Mouse (Mus musculus) MEL (cell line): ENCODE results near the gene Fam3a. TPM values are rescaled to one million over a fixed set of nuclear protein-coding genes. Genes with fewer than 3 reads are reported as not detected.

ENCODE experiments used
- DNase-seq: peaks from one replicate; pipeline ENCODE4 v3.0.0; 2011; ENCODE audit warnings: low read depth, low spot score
- H3K27ac ChIP-seq: 2 replicates; pipeline ENCODE4 v1.5.1; 2012; ENCODE audit warnings: low read depth, mild to moderate bottlenecking, control low read depth, low read length, moderate library complexity; ENCODE audit not compliant: control insufficient read depth
- H3K27me3 ChIP-seq, 2 experiments: fragments of 150-350 bp in 1 of 2; sonication (generic) in 1 of 2; 2 replicates each; pipeline ENCODE4 v1.6.1; 2012; ENCODE audit warnings: low read length in 2 of 2, mild to moderate bottlenecking in 2 of 2, improper control_type of control experiment in 1 of 2, moderate library complexity in 1 of 2; ENCODE audit not compliant: insufficient read depth in 2 of 2, control insufficient read depth in 1 of 2
- H3K36me3 ChIP-seq, 2 experiments: 2 replicates each; pipeline ENCODE4 v1.6.1; 2012 to 2014; ENCODE audit warnings: low read length in 2 of 2, improper control_type of control experiment in 1 of 2, inconsistent platforms in 1 of 2, mild to moderate bottlenecking in 1 of 2; ENCODE audit not compliant: insufficient read depth in 2 of 2, control insufficient read depth in 1 of 2
- H3K4me1 ChIP-seq, 2 experiments: fragments of 150-350 bp in 1 of 2; sonication (generic) in 1 of 2; 2 replicates each; pipeline ENCODE4 v1.6.1; 2012; ENCODE audit warnings: low read length in 2 of 2, improper control_type of control experiment in 1 of 2, mild to moderate bottlenecking in 1 of 2; ENCODE audit not compliant: insufficient read depth in 2 of 2, control insufficient read depth in 1 of 2
- H3K4me3 ChIP-seq, 2 experiments: fragments of 150-350 bp in 1 of 2; sonication (generic) in 1 of 2; 2 replicates each; pipeline ENCODE4 v1.5.1; 2012; ENCODE audit warnings: low read depth in 2 of 2, low read length in 2 of 2, mild to moderate bottlenecking in 2 of 2, moderate library complexity in 2 of 2, control low read depth in 1 of 2, improper control_type of control experiment in 1 of 2; ENCODE audit not compliant: control insufficient read depth in 1 of 2, insufficient read depth in 1 of 2
- H3K79me2 ChIP-seq: 2 replicates; pipeline ENCODE4 v1.6.1; 2012; ENCODE audit warnings: mild to moderate bottlenecking, low read length, moderate library complexity; ENCODE audit not compliant: control insufficient read depth, poor library complexity, insufficient read depth
- H3K9ac ChIP-seq: 2 replicates; pipeline ENCODE4 v1.6.1; 2012; ENCODE audit warnings: low read depth, mild to moderate bottlenecking, control low read depth, low read length, moderate library complexity; ENCODE audit not compliant: control insufficient read depth, poor library complexity, severe bottlenecking
- H3K9me3 ChIP-seq: fragments of 150-350 bp; sonication (generic); replicated peaks from 2 replicates; pipeline ENCODE4 v1.6.1; 2012; ENCODE audit warnings: mild to moderate bottlenecking, low read length, improper control_type of control experiment, moderate library complexity; ENCODE audit not compliant: insufficient read depth
- BHLHE40 ChIP-seq: IDR thresholded peaks from 2 replicates; pipeline ENCODE4 v1.6.1; 2012; ENCODE audit warnings: low read depth, mild to moderate bottlenecking, inconsistent platforms, low read length, improper control_type of control experiment, borderline replicate concordance
- E2F4 ChIP-seq: IDR thresholded peaks from 2 replicates; pipeline ENCODE4 v1.6.1; 2011; ENCODE audit warnings: low read depth, low read length, improper control_type of control experiment, borderline replicate concordance
- ELF1 ChIP-seq: IDR thresholded peaks from 2 replicates; pipeline ENCODE4 v1.6.1; 2014; ENCODE audit warnings: low read depth, mild to moderate bottlenecking, inconsistent platforms, low read length, improper control_type of control experiment, moderate library complexity
- EP300 ChIP-seq, 2 experiments: IDR thresholded peaks; 2 replicates each; pipeline ENCODE4 v1.6.1; 2011; ENCODE audit warnings: improper control_type of control experiment in 2 of 2, low read length in 2 of 2, low read depth in 1 of 2, mild to moderate bottlenecking in 1 of 2
- ETS1 ChIP-seq: IDR thresholded peaks from 2 replicates; pipeline ENCODE4 v1.6.1; 2012; ENCODE audit warnings: low read depth, mild to moderate bottlenecking, inconsistent platforms, low read length, improper control_type of control experiment, moderate library complexity
- GATA1 ChIP-seq: IDR thresholded peaks from 2 replicates; pipeline ENCODE4 v1.6.1; 2011; ENCODE audit warnings: low read depth, low read length, improper control_type of control experiment
- HCFC1 ChIP-seq: IDR thresholded peaks from 2 replicates; pipeline ENCODE4 v1.6.1; 2012; ENCODE audit warnings: low read depth, mild to moderate bottlenecking, inconsistent platforms, low read length, improper control_type of control experiment, moderate library complexity
- JUND ChIP-seq: IDR thresholded peaks from 2 replicates; pipeline ENCODE4 v1.6.1; 2011; ENCODE audit warnings: low read depth, mild to moderate bottlenecking, improper control_type of control experiment, low read length
- MAFK ChIP-seq: IDR thresholded peaks from 2 replicates; pipeline ENCODE4 v1.6.1; 2011; ENCODE audit warnings: low read depth, mild to moderate bottlenecking, low read length, improper control_type of control experiment, borderline replicate concordance
- MAX ChIP-seq: IDR thresholded peaks from 2 replicates; pipeline ENCODE4 v1.6.1; 2011; ENCODE audit warnings: low read length, improper control_type of control experiment
- MAZ ChIP-seq: IDR thresholded peaks from 2 replicates; pipeline ENCODE4 v1.6.1; 2012; ENCODE audit warnings: low read depth, mild to moderate bottlenecking, inconsistent platforms, low read length, improper control_type of control experiment
- MEF2A ChIP-seq: IDR thresholded peaks from 2 replicates; pipeline ENCODE4 v1.6.1; 2014; ENCODE audit warnings: low read depth, mild to moderate bottlenecking, inconsistent platforms, low read length, improper control_type of control experiment; ENCODE audit not compliant: poor library complexity, insufficient replicate concordance, severe bottlenecking; ENCODE audit errors: extremely low read depth
- MYB ChIP-seq: IDR thresholded peaks from 2 replicates; pipeline ENCODE4 v1.6.1; 2011; ENCODE audit warnings: mild to moderate bottlenecking, low read depth, low read length, improper control_type of control experiment
- NELFE ChIP-seq: IDR thresholded peaks from 2 replicates; pipeline ENCODE4 v1.6.1; 2011; ENCODE audit warnings: low read depth, low read length, improper control_type of control experiment
- NRF1 ChIP-seq: IDR thresholded peaks from 2 replicates; pipeline ENCODE4 v1.6.1; 2014; ENCODE audit warnings: low read depth, mild to moderate bottlenecking, inconsistent platforms, low read length, improper control_type of control experiment, moderate library complexity; ENCODE audit not compliant: poor library complexity, insufficient read depth, severe bottlenecking
- POLR2A ChIP-seq, 2 experiments: IDR thresholded peaks; 2 replicates each; pipeline ENCODE4 v1.6.1; 2011 to 2012; ENCODE audit warnings: low read length in 2 of 2, mild to moderate bottlenecking in 2 of 2, control low read depth in 1 of 2, improper control_type of control experiment in 1 of 2, low read depth in 1 of 2, moderate library complexity in 1 of 2; ENCODE audit not compliant: control insufficient read depth in 1 of 2, insufficient read depth in 1 of 2, poor library complexity in 1 of 2
- POLR2AphosphoS2 ChIP-seq: IDR thresholded peaks from 2 replicates; pipeline ENCODE4 v1.6.1; 2011; ENCODE audit warnings: low read length, improper control_type of control experiment
- POLR2AphosphoS5 ChIP-seq: IDR thresholded peaks from 2 replicates; pipeline ENCODE4 v1.6.1; 2012; ENCODE audit warnings: low read depth, borderline replicate concordance, mild to moderate bottlenecking, inconsistent platforms, low read length, moderate library complexity, mixed read lengths
- RAD21 ChIP-seq: IDR thresholded peaks from 2 replicates; pipeline ENCODE4 v1.6.1; 2011; ENCODE audit warnings: mild to moderate bottlenecking, low read depth, low read length, improper control_type of control experiment
- SIN3A ChIP-seq: IDR thresholded peaks from 2 replicates; pipeline ENCODE4 v1.6.1; 2012; ENCODE audit warnings: low read length, improper control_type of control experiment, inconsistent platforms
- SMC3 ChIP-seq: IDR thresholded peaks from 2 replicates; pipeline ENCODE4 v1.6.1; 2011; ENCODE audit warnings: low read depth, low read length, improper control_type of control experiment
- TAL1 ChIP-seq: IDR thresholded peaks from 2 replicates; pipeline ENCODE4 v1.6.1; 2012; ENCODE audit warnings: mild to moderate bottlenecking, inconsistent platforms, low read length, moderate library complexity, mixed read lengths
- TBP ChIP-seq: IDR thresholded peaks from 2 replicates; pipeline ENCODE4 v1.8.0; 2011; ENCODE audit warnings: low read depth, low read length, improper control_type of control experiment
- TCF12 ChIP-seq: IDR thresholded peaks from 2 replicates; pipeline ENCODE4 v1.6.1; 2014; ENCODE audit warnings: low read depth, mild to moderate bottlenecking, inconsistent platforms, low read length, improper control_type of control experiment, moderate library complexity
- UBTF ChIP-seq: IDR thresholded peaks from 2 replicates; pipeline ENCODE4 v1.6.1; 2012; ENCODE audit warnings: low read depth, mild to moderate bottlenecking, inconsistent platforms, low read length, improper control_type of control experiment, moderate library complexity, borderline replicate concordance; ENCODE audit not compliant: insufficient read depth
- USF1 ChIP-seq: IDR thresholded peaks from 2 replicates; pipeline ENCODE4 v1.6.1; 2014; ENCODE audit warnings: low read depth, mild to moderate bottlenecking, inconsistent platforms, low read length, improper control_type of control experiment, moderate library complexity
- ZC3H11A ChIP-seq: IDR thresholded peaks from 2 replicates; pipeline ENCODE4 v1.6.1; 2012; ENCODE audit warnings: low read depth, mild to moderate bottlenecking, inconsistent platforms, low read length, improper control_type of control experiment
- ZKSCAN1 ChIP-seq: IDR thresholded peaks from 2 replicates; pipeline ENCODE4 v1.6.1; 2012; ENCODE audit warnings: low read depth, mild to moderate bottlenecking, inconsistent platforms, low read length, improper control_type of control experiment, moderate library complexity
- ZMIZ1 ChIP-seq: IDR thresholded peaks from 2 replicates; pipeline ENCODE4 v1.6.1; 2012; ENCODE audit warnings: low read depth, mild to moderate bottlenecking, inconsistent platforms, low read length, improper control_type of control experiment, moderate library complexity
- ZNF384 ChIP-seq: IDR thresholded peaks from 2 replicates; pipeline ENCODE4 v1.6.1; 2012; ENCODE audit warnings: low read depth, mild to moderate bottlenecking, inconsistent platforms, low read length, improper control_type of control experiment
- polyA plus RNA-seq, 2 experiments: library from polyadenylated mRNA; stranded (reverse) in 1 of 2; unstranded in 1 of 2; fragments of >175 nt in 1 of 2; fragments of >200 nt in 1 of 2; gene quantifications; 2 replicates each; pipeline versions ENCODE4 v1.2.1 to v1.2.4; 2012; ENCODE audit warnings: low replicate concordance in 2 of 2, low read depth in 1 of 2; ENCODE audit not compliant: insufficient read length in 2 of 2, insufficient read depth in 1 of 2, missing spikeins in 1 of 2
- total RNA-seq: library from RNA; depleted of rRNA; stranded (reverse); fragments of 300-350 nt; gene quantifications from 2 replicates; pipeline ENCODE4 v1.2.3, GENCODE M21; 2012

Gene Fam3a
- total and polyA plus RNA-seq, 3 experiments, result 4.8 to 14.6 TPM; not detected in 1

DNA sequence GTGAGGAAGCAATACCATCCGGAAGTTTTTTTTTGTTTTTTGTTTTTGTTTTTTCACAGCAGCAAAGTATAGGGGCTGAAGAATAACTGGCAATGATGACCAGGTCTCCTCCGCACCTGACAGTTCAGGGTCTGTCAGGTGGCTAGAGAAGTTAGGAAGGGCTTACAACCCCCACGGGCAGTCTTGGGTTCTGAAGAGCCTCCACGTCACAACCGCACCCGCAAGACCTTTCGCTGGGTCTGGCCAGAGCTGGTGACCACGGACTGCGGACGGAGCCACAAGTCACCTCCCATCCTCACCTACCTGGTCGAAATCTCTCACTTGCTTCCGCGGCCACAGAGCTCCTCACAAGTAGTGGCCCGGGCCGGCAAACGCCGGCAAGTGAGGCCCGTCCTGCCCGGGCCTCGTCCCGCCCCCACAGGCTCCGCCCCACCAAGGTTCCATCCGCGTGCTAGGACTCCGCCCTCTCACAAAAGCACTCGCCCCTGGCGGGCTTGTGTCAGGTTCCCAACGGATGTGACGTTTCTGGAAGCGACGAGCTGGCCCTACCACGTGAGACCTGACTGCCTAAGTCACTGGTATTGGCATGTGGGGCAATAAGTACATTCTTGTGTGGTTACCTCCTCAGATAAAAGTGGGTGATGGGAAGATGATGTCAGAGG is 20.1 kb downstream of the Fam3a start, which contains the start of the genes Ubl4a and Slc10a3 (continued):
- 0 out of 2 replicates have a peak, but pooled peaks have one; percentile 23 for TF ChIP-seq NRF1
- TF ChIP-seq TAL1, result no peak
- peak; percentile 72; the same call in 1 of the 2 replicates for TF ChIP-seq E2F4
- TF ChIP-seq MAFK, result no peak
- peak; percentile 85 for TF ChIP-seq ETS1
- TF ChIP-seq POLR2A (IDR thresholded peaks at IDR 0.05; ENCODE audit: control insufficient read depth in 1 of 2, insufficient read depth in 1 of 2, low read depth in 1 of 2, low read length in 2 of 2, poor library complexity in 1 of 2), result peak; percentile 90 to 93
- TF ChIP-seq SIN3A, result peak; percentile 95
- no peak; a peak in 1 of 4 replicates for TF ChIP-seq EP300 (IDR thresholded peaks at IDR 0.05; ENCODE audit: low read depth in 1 of 2, low read length in 2 of 2)
- TF ChIP-seq MEF2A, result no peak
- no peak for TF ChIP-seq MYB

- Histone ChIP-seq H3K4me3 (peak overlapping the region; percentile 91 to 97), H3K36me3 (peaks cover 0 to 13% of the 10 kb centered on the region in 2 experiments), H3K79me2 (peaks cover 15% of the 10 kb centered on the region), H3K27ac (peak overlapping the region; percentile 63), H3K9ac (peak overlapping the region; percentile 98), H3K9me3 (no peaks in the 10 kb centered on the region), H3K27me3 (no peaks in the 10 kb centered on the region), H3K4me1 (peaks cover 0 to 15% of the 10 kb centered on the region in 2 experiments; a peak in 2 of 4 replicates)
- peak; percentile 75 for DNase-seq
- TF ChIP-seq BHLHE40 (no peak), UBTF (no peak), MAZ (no peak), GATA1 (no peak), ZNF384 (no peak), NELFE (peak; percentile 28), MAFK (no peak), E2F4 (no peak), EP300 (IDR thresholded peaks at IDR 0.05; ENCODE audit: low read depth in 1 of 2, low read length in 2 of 2) (no peak), HCFC1 (peak; percentile 68), MEF2A (no peak), TAL1 (no peak), ZC3H11A (no peak), ZMIZ1 (no peak), POLR2AphosphoS5 (no peak), RAD21 (no peak), POLR2AphosphoS2 (peak; percentile 67), MYB (no peak), TCF12 (no peak), SIN3A (peak; percentile 65; the same call in 1 of the 2 replicates), JUND (no peak), TBP (0 out of 2 replicates have a peak, but pooled peaks have one; percentile 21), SMC3 (no peak), ELF1 (no peak), ZKSCAN1 (no peak), MAX (peak; percentile 91), USF1 (peak; percentile 48)
Measured at GRCm38 (mm10) chrX:74368209-74368909, 24.7 kb downstream of the Fam3a start.
